Mouse (Mus musculus) ovary, adult 10 weeks (tissue): Measurements from ENCODE around the gene Slc35e4. TPM values are rescaled to one million over a fixed set of nuclear protein-coding genes. Genes with fewer than 3 reads are reported as not detected.

Experiments used
- polyA plus RNA-seq: library from polyadenylated mRNA; stranded (reverse); fragments of 350-450 nt; fragmentation: Illumina TruSeq; extraction: RNeasy Lipid Tissue Mini Kit (QIAGEN cat#74804); gene quantifications from one replicate; pipeline ENCODE4 v1.2.3, GENCODE M21; 2014

Gene Slc35e4
- polyA plus RNA-seq, result 0.23 TPM

GRCm38 (mm10) chr11:3914109-3914840 is at the start of gene Slc35e4:
Gene Slc35e4 (minus strand): TSS chr11:3914664.

GRCm38 (mm10) chr11:3963610-3964415 is 49.3 kb upstream of the Slc35e4 start, which contains the start of gene Pes1:
Gene Pes1 (plus strand): TSS chr11:3963975.

GRCm38 (mm10) chr11:3931511-3932211 is 17.2 kb upstream of the Slc35e4 start, which contains the start of gene Tcn2:
Gene Tcn2 (minus strand): TSS chr11:3932159.

GRCm38 (mm10) chr11:3894406-3895281 is 19.8 kb downstream of the Slc35e4 start, which contains the start of the genes 4921536K21Rik and Dusp18:
Gene 4921536K21Rik (minus strand): TSS chr11:3895098.
Gene Dusp18 (plus strand): TSS chr11:3895240.

GRCm38 (mm10) chr11:3863454-3864112 is 50.9 kb downstream of the Slc35e4 start, which contains the start of gene Osbp2:
Gene Osbp2 (minus strand): TSS chr11:3863903.

Other genes with a start within 250 kb of the Slc35e4 start
- gene Osbp2, start 50.8 kb downstream of the Slc35e4 start, polyA plus RNA-seq, result 0.57 TPM
- gene 4921536K21Rik, start 19.6 kb downstream of the Slc35e4 start, polyA plus RNA-seq, result 0.57 TPM
- 6.6 TPM for gene Dusp18, start 19.4 kb downstream of the Slc35e4 start, polyA plus RNA-seq
- 1.5 TPM for gene Tcn2, start 17.5 kb upstream of the Slc35e4 start, polyA plus RNA-seq
- 26.3 TPM for gene Pes1, start 49.3 kb upstream of the Slc35e4 start, polyA plus RNA-seq
- not detected for gene 4930556J24Rik, start 62.1 kb upstream of the Slc35e4 start, polyA plus RNA-seq
- gene Gal3st1, start 69.0 kb upstream of the Slc35e4 start, polyA plus RNA-seq, result not detected
- 0.51 TPM for gene Sec14l4, start 116.8 kb upstream of the Slc35e4 start, polyA plus RNA-seq
- gene Sec14l3, start 150.2 kb upstream of the Slc35e4 start, polyA plus RNA-seq, result 15.0 TPM
- 3.6 TPM for gene Mtfp1, start 180.8 kb upstream of the Slc35e4 start, polyA plus RNA-seq
- gene Sec14l2, start 208.8 kb upstream of the Slc35e4 start, polyA plus RNA-seq, result 0.29 TPM
- gene Rnf215, start 220.5 kb upstream of the Slc35e4 start, polyA plus RNA-seq, result 2.9 TPM
- 5.6 TPM for gene Ccdc157, start 245.6 kb upstream of the Slc35e4 start, polyA plus RNA-seq
- gene Sf3a1, start 245.7 kb upstream of the Slc35e4 start, polyA plus RNA-seq, result 24.9 TPM